In the genomic region with DNA sequence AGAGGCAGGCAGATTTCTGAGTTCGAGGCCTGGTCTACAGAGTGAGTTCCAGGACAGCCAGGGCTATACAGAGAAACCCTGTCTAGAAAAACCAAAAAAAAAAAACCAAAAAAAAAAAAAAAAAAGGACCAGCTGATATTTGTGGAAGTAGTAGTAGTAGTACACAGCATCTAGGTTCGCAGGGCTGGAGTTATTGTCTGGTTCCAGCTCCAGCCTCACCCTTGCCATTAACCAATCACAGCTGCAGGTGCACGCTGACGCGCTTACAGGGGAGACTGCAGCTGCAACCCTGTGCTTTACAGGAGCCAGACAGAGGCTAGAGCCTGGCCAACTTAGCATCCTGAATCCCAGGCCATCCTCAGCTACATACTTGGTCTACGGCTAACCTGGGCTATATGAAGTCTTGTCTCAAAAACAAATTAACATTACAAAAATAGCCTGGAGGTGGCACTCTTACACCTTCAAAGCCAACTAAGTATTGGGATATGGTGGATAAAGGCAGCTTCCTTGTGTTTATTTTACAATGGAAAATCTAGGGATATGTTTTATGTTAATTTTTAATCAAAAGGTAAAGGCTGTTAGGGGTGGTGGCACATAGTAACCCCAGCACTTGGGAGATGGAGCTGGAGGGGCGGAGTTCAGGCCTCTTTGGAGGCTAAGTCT, we compare ENCODE assay signal across 24 mouse cellular contexts. TPM values are rescaled to one million over a fixed set of nuclear protein-coding genes. Genes with fewer than 3 reads are reported as not detected.
DNase-seq lines count a peak whose midpoint lies in the region; ATAC-seq and TF ChIP-seq lines count a peak whose summit lies in the region.
"Had no signal": no experiment of that assay in that cellular context is flagged by ENCODE, and none has a peak within 500 bp of the region (broad histone marks: within the 10 kb centered on the region; RNA-seq: fewer than 3 reads in every experiment).

No protein-coding gene starts in this region.

- no peak overlapping the region for H3K4me3 ChIP-seq in hindbrain, postnatal 0 days (ENCODE audit: low read length)
- H3K4me3 ChIP-seq in hindbrain, embryonic 12.5 days: no peak overlapping the region
- H3K4me3 ChIP-seq in liver, postnatal 0 days (ENCODE audit: low read depth, low read length): no peak overlapping the region
- no peak overlapping the region for H3K4me3 ChIP-seq in liver, embryonic 12.5 days
- no peak overlapping the region for H3K4me3 ChIP-seq in CH12.LX (replicated peaks in 1 of 3; ENCODE audit: low read depth in 2 of 3, low read length in 2 of 3, poor library complexity in 1 of 3)
- H3K4me3 ChIP-seq: embryonic facial prominence, embryonic 12.5 days; erythroblast, embryonic 14.5 days; forebrain, embryonic 13.5 days; heart, embryonic 12.5 days; hindbrain, embryonic 15.5 days; limb, embryonic 13.5 days; midbrain, embryonic 10.5 days; neural tube, embryonic 15.5 days had no signal

- no peak overlapping the region for H3K9ac ChIP-seq in hindbrain, postnatal 0 days (replicated peaks; ENCODE audit: low read length)
- H3K9ac ChIP-seq in hindbrain, embryonic 12.5 days: no peak overlapping the region
- no peak overlapping the region for H3K9ac ChIP-seq in liver, postnatal 0 days (replicated peaks)
- H3K9ac ChIP-seq in liver, embryonic 12.5 days: no peak overlapping the region
- no peak overlapping the region for H3K9ac ChIP-seq in CH12.LX (ENCODE audit: insufficient read depth, low read depth)
- H3K9ac ChIP-seq: embryonic facial prominence, embryonic 12.5 days; heart, embryonic 12.5 days; hindbrain, embryonic 15.5 days; limb, embryonic 13.5 days; neural tube, embryonic 15.5 days had no signal

- TF ChIP-seq RAD21 in CH12.LX (IDR thresholded peaks at IDR 0.05; ENCODE audit: low read depth, low read length): peak; percentile 30

- H3K27ac ChIP-seq in hindbrain, postnatal 0 days: no peak overlapping the region
- no peak overlapping the region for H3K27ac ChIP-seq in hindbrain, embryonic 12.5 days
- H3K27ac ChIP-seq in liver, postnatal 0 days (ENCODE audit: low read depth): no peak overlapping the region
- H3K27ac ChIP-seq in liver, embryonic 12.5 days: no peak overlapping the region
- no peak overlapping the region for H3K27ac ChIP-seq in CH12.LX (ENCODE audit: insufficient read depth, low read depth)
- H3K27ac ChIP-seq: embryonic facial prominence, embryonic 12.5 days; forebrain, embryonic 13.5 days; hindbrain, embryonic 15.5 days; limb, embryonic 13.5 days; midbrain, embryonic 10.5 days; neural tube, embryonic 15.5 days had no signal

- 0 out of 2 replicates have a peak, but pooled peaks cover 5% of the 10 kb centered on the region for H3K4me1 ChIP-seq in hindbrain, postnatal 0 days (ENCODE audit: insufficient read depth, low read length)
- H3K4me1 ChIP-seq in hindbrain, embryonic 12.5 days: peaks cover 17% of the 10 kb centered on the region
- H3K4me1 ChIP-seq in liver, postnatal 0 days (ENCODE audit: insufficient read depth): peaks cover 10% of the 10 kb centered on the region
- H3K4me1 ChIP-seq in liver, embryonic 12.5 days: peaks cover 42% of the 10 kb centered on the region
- H3K4me1 ChIP-seq in CH12.LX (ENCODE audit: control insufficient read depth in 1 of 2, insufficient read depth in 2 of 2): peaks cover 10 to 46% of the 10 kb centered on the region in 2 experiments; a peak in 3 of 4 replicates

- H3K79me2 ChIP-seq in CH12.LX (replicated peaks; ENCODE audit: control insufficient read depth, extremely low read depth, insufficient read depth, poor library complexity, severe bottlenecking): peaks cover 68% of the 10 kb centered on the region

- 95% methylated on average over 7 of the region's 7 CpGs for WGBS in hindbrain, postnatal 0 days
- WGBS in hindbrain, embryonic 12.5 days: 96% methylated on average over 7 of the region's 7 CpGs
- WGBS in liver, postnatal 0 days (ENCODE audit: insufficient replicate concordance): 89% methylated on average over 7 of the region's 7 CpGs
- 83% methylated on average over 7 of the region's 7 CpGs for WGBS in liver, embryonic 12.5 days (ENCODE audit: insufficient replicate concordance)

- TF ChIP-seq POLR2A in CH12.LX (IDR thresholded peaks at IDR 0.05; ENCODE audit: low read depth, low read length): no peak

- in situ Hi-C loops in CH12.LX (cut with MboI; ENCODE audit: low pct_ligation_motif_present, low pct_unique_long_range_greater_than_20kb, low sequenced_read_pairs): no loop called here

- DNase-seq in hindbrain, postnatal 0 days (ENCODE audit: low spot score): peak; percentile 50
- no peak for DNase-seq in liver, postnatal 0 days
- DNase-seq in CH12.LX (ENCODE audit: extremely low read depth): no peak
- DNase-seq in ZHBTc4 (ENCODE audit: low read depth, low spot score): peak; percentile 26
- DNase-seq in cerebellum, adult 9-10 months: no peak
- DNase-seq in adrenal gland, postnatal 4 days (ENCODE audit: low spot score in 2 of 2): no peak
- DNase-seq: cerebellum, postnatal 10 days; kidney, adult 18-20 months; kidney, postnatal 36 days; layer of hippocampus, adult 9-11 months; lung, postnatal 4 days; right cerebral cortex, postnatal 14 days; spleen, adult 18-20 months; thymus, postnatal 36 days had no signal

- TF ChIP-seq CTCF in hindbrain, postnatal 0 days (IDR thresholded peaks at IDR 0.05; ENCODE audit: low read depth): peak; percentile 43
- TF ChIP-seq CTCF in liver, postnatal 0 days (IDR thresholded peaks at IDR 0.05; ENCODE audit: low read depth): peak; percentile 22; the same call in 1 of the 2 replicates
- TF ChIP-seq CTCF in CH12.LX (conservative IDR thresholded peaks at IDR 0.05 in 1 of 2, IDR thresholded peaks at IDR 0.05 in 1 of 2; ENCODE audit: low read depth in 2 of 2, low read length in 2 of 2): peak in 1 of 2 experiments; percentile 38; a peak in 2 of 4 replicates

- dilution Hi-C loops in CH12.LX (cut with MboI; ENCODE audit: extremely low pct_ligation_motif_present, extremely low pct_unique_long_range_greater_than_20kb, low sequenced_read_pairs): no loop called here

- no peak for ATAC-seq in hindbrain, postnatal 0 days
- no peak for ATAC-seq in hindbrain, embryonic 12.5 days (ENCODE audit: low FRiP score)
- ATAC-seq in liver, postnatal 0 days: no peak
- no peak for ATAC-seq in liver, embryonic 12.5 days
- ATAC-seq: forebrain, embryonic 13.5 days had no signal

- peaks cover 16% of the 10 kb centered on the region; the same call in 1 of the 2 replicates for H3K36me3 ChIP-seq in hindbrain, postnatal 0 days (ENCODE audit: insufficient read depth, low read length)
- H3K36me3 ChIP-seq in hindbrain, embryonic 12.5 days: peaks cover 43% of the 10 kb centered on the region
- peaks cover 31% of the 10 kb centered on the region for H3K36me3 ChIP-seq in liver, postnatal 0 days (replicated peaks; ENCODE audit: insufficient read depth, low read length)
- peaks cover 69% of the 10 kb centered on the region for H3K36me3 ChIP-seq in liver, embryonic 12.5 days
- H3K36me3 ChIP-seq in CH12.LX (replicated peaks in 1 of 2; ENCODE audit: control insufficient read depth in 1 of 2, insufficient read depth in 1 of 2, low read length in 1 of 2): peaks cover 43 to 64% of the 10 kb centered on the region in 2 experiments

- H3K4me2 ChIP-seq in hindbrain, postnatal 0 days (ENCODE audit: low read depth, low read length): no peak overlapping the region
- H3K4me2 ChIP-seq in hindbrain, embryonic 12.5 days (replicated peaks): no peak overlapping the region
- no peak overlapping the region for H3K4me2 ChIP-seq in liver, postnatal 0 days (ENCODE audit: low read depth, low read length)
- H3K4me2 ChIP-seq in liver, embryonic 12.5 days: no peak overlapping the region
- no peak overlapping the region for H3K4me2 ChIP-seq in CH12.LX (ENCODE audit: insufficient read depth, low read depth, poor library complexity, severe bottlenecking)
- H3K4me2 ChIP-seq: embryonic facial prominence, embryonic 12.5 days; forebrain, embryonic 13.5 days; heart, embryonic 12.5 days; hindbrain, embryonic 15.5 days; limb, embryonic 13.5 days; neural tube, embryonic 15.5 days had no signal

- no peaks in the 10 kb centered on the region for H3K27me3 ChIP-seq in hindbrain, postnatal 0 days (ENCODE audit: insufficient read depth, low read length)
- no peaks in the 10 kb centered on the region for H3K27me3 ChIP-seq in hindbrain, embryonic 12.5 days
- no peaks in the 10 kb centered on the region for H3K27me3 ChIP-seq in liver, postnatal 0 days (ENCODE audit: insufficient read depth, low read length)
- H3K27me3 ChIP-seq in liver, embryonic 12.5 days (replicated peaks): no peaks in the 10 kb centered on the region
- H3K27me3 ChIP-seq in CH12.LX (replicated peaks): no peaks in the 10 kb centered on the region
- H3K27me3 ChIP-seq: embryonic facial prominence, embryonic 12.5 days; forebrain, embryonic 13.5 days; heart, embryonic 12.5 days; hindbrain, embryonic 15.5 days; limb, embryonic 13.5 days; neural tube, embryonic 15.5 days had no signal

- no peak for TF ChIP-seq EP300 in liver, postnatal 0 days (IDR thresholded peaks at IDR 0.05; ENCODE audit: low read depth)
- no peak for TF ChIP-seq EP300 in CH12.LX (IDR thresholded peaks at IDR 0.05; ENCODE audit: low read length)

- no peaks in the 10 kb centered on the region for H3K9me3 ChIP-seq in hindbrain, postnatal 0 days (ENCODE audit: low read length)
- no peaks in the 10 kb centered on the region for H3K9me3 ChIP-seq in hindbrain, embryonic 12.5 days (replicated peaks)
- no peaks in the 10 kb centered on the region for H3K9me3 ChIP-seq in liver, postnatal 0 days (ENCODE audit: low read length)
- H3K9me3 ChIP-seq in liver, embryonic 12.5 days (replicated peaks): no peaks in the 10 kb centered on the region
- H3K9me3 ChIP-seq in CH12.LX (replicated peaks; ENCODE audit: low read length): no peaks in the 10 kb centered on the region
- H3K9me3 ChIP-seq: embryonic facial prominence, embryonic 12.5 days; forebrain, embryonic 13.5 days; heart, embryonic 12.5 days; hindbrain, embryonic 15.5 days; limb, embryonic 13.5 days; midbrain, embryonic 10.5 days; neural tube, embryonic 15.5 days had no signal

RNA-seq across cellular contexts. Expression of a gene that starts 6.0 kb away (rescaled TPM):
- 39.0 and 44.5 TPM in 2 replicates for total RNA-seq in hindbrain, postnatal 0 days (2014; rRNA removed)
- polyA plus RNA-seq in hindbrain, postnatal 0 days (2015; fragmentation: Nextera tagmentation; extraction: Ambion mirVana): 42.8 and 43.5 TPM in 2 replicates
- polyA plus RNA-seq in hindbrain, embryonic 12.5 days (2016; fragmentation: Nextera tagmentation; extraction: Ambion mirVana): 44.2 and 47.3 TPM in 2 replicates
- polyA plus RNA-seq in liver, postnatal 0 days (2015; fragmentation: Nextera tagmentation; extraction: Ambion mirVana): 79.2 and 81.5 TPM in 2 replicates
- 111 and 128 TPM in 2 replicates for polyA plus RNA-seq in liver, embryonic 12.5 days (2016; fragmentation: Nextera tagmentation; extraction: Ambion mirVana)
- total RNA-seq in CH12.LX (2012; rRNA removed) (213 and 282 TPM in 2 replicates), CH12.LX (2014; rRNA removed) (315 and 347 TPM in 2 replicates)
- 243 and 268 TPM in 2 replicates for polyA plus RNA-seq in CH12.LX (2012; ENCODE audit: insufficient read length, low read depth)
- total RNA-seq in adrenal gland, postnatal 4 days (2021): 10 to 100 TPM; 47.1 to 60.4 TPM

RNA-seq across cellular contexts. Expression of a gene that starts 8.4 kb away (rescaled TPM):
- total RNA-seq in hindbrain, postnatal 0 days (2014; rRNA removed): 96.2 and 109 TPM in 2 replicates
- 123 and 136 TPM in 2 replicates for polyA plus RNA-seq in hindbrain, postnatal 0 days (2015; fragmentation: Nextera tagmentation; extraction: Ambion mirVana)
- 108 and 127 TPM in 2 replicates for polyA plus RNA-seq in hindbrain, embryonic 12.5 days (2016; fragmentation: Nextera tagmentation; extraction: Ambion mirVana)
- 82.3 and 85.1 TPM in 2 replicates for polyA plus RNA-seq in liver, postnatal 0 days (2015; fragmentation: Nextera tagmentation; extraction: Ambion mirVana)
- polyA plus RNA-seq in liver, embryonic 12.5 days (2016; fragmentation: Nextera tagmentation; extraction: Ambion mirVana): 81.7 and 84.7 TPM in 2 replicates
- total RNA-seq in CH12.LX (2012; rRNA removed): 124 and 134 TPM in 2 replicates
- 151 and 181 TPM in 2 replicates for total RNA-seq in CH12.LX (2014; rRNA removed)
- polyA plus RNA-seq in CH12.LX (2012; ENCODE audit: insufficient read length, low read depth): 136 and 142 TPM in 2 replicates
- 10 to 100 TPM; 80.5 to 84.7 TPM for total RNA-seq in adrenal gland, postnatal 4 days (2021)

RNA-seq across cellular contexts. Expression of a gene that starts 8.4 kb away (rescaled TPM):
- total RNA-seq in hindbrain, postnatal 0 days (2014; rRNA removed): 36.6 and 46.2 TPM in 2 replicates
- polyA plus RNA-seq in hindbrain, postnatal 0 days (2015; fragmentation: Nextera tagmentation; extraction: Ambion mirVana): 56.1 and 56.2 TPM in 2 replicates
- 59.8 and 61.4 TPM in 2 replicates for polyA plus RNA-seq in hindbrain, embryonic 12.5 days (2016; fragmentation: Nextera tagmentation; extraction: Ambion mirVana)
- polyA plus RNA-seq in liver, postnatal 0 days (2015; fragmentation: Nextera tagmentation; extraction: Ambion mirVana): 12.9 and 13.1 TPM in 2 replicates
- polyA plus RNA-seq in liver, embryonic 12.5 days (2016; fragmentation: Nextera tagmentation; extraction: Ambion mirVana): 22.3 and 22.6 TPM in 2 replicates
- total RNA-seq in CH12.LX (2012; rRNA removed): 24.6 and 26.7 TPM in 2 replicates
- total RNA-seq in CH12.LX (2014; rRNA removed): 19.5 TPM in 2 replicates
- 44.9 and 46.0 TPM in 2 replicates for polyA plus RNA-seq in CH12.LX (2012; ENCODE audit: insufficient read length, low read depth)
- 10 to 100 TPM; 56.6 to 57.2 TPM for total RNA-seq in adrenal gland, postnatal 4 days (2021)

RNA-seq across cellular contexts. Expression of a gene that starts 32.6 kb away (rescaled TPM):
- 134 and 143 TPM in 2 replicates for total RNA-seq in hindbrain, postnatal 0 days (2014; rRNA removed)
- polyA plus RNA-seq in hindbrain, postnatal 0 days (2015; fragmentation: Nextera tagmentation; extraction: Ambion mirVana): 165 and 170 TPM in 2 replicates
- polyA plus RNA-seq in hindbrain, embryonic 12.5 days (2016; fragmentation: Nextera tagmentation; extraction: Ambion mirVana): 166 and 176 TPM in 2 replicates
- 94.2 and 96.6 TPM in 2 replicates for polyA plus RNA-seq in liver, postnatal 0 days (2015; fragmentation: Nextera tagmentation; extraction: Ambion mirVana)
- 96.0 and 96.7 TPM in 2 replicates for polyA plus RNA-seq in liver, embryonic 12.5 days (2016; fragmentation: Nextera tagmentation; extraction: Ambion mirVana)
- total RNA-seq in CH12.LX (2012; rRNA removed) (103 and 119 TPM in 2 replicates), CH12.LX (2014; rRNA removed) (93.5 and 102 TPM in 2 replicates)
- polyA plus RNA-seq in CH12.LX (2012; ENCODE audit: insufficient read length, low read depth): 144 and 151 TPM in 2 replicates
- 100 to 1,000 TPM; 153 to 166 TPM for total RNA-seq in adrenal gland, postnatal 4 days (2021)

RNA-seq across cellular contexts. Expression of a gene that starts 32.6 kb away (rescaled TPM):
- 40.3 and 42.1 TPM in 2 replicates for total RNA-seq in hindbrain, postnatal 0 days (2014; rRNA removed)
- 84.8 and 86.9 TPM in 2 replicates for polyA plus RNA-seq in hindbrain, postnatal 0 days (2015; fragmentation: Nextera tagmentation; extraction: Ambion mirVana)
- polyA plus RNA-seq in hindbrain, embryonic 12.5 days (2016; fragmentation: Nextera tagmentation; extraction: Ambion mirVana): 75.2 and 81.1 TPM in 2 replicates
- 21.1 TPM in 2 replicates for polyA plus RNA-seq in liver, postnatal 0 days (2015; fragmentation: Nextera tagmentation; extraction: Ambion mirVana)
- 40.6 and 41.7 TPM in 2 replicates for polyA plus RNA-seq in liver, embryonic 12.5 days (2016; fragmentation: Nextera tagmentation; extraction: Ambion mirVana)
- total RNA-seq in CH12.LX (2012; rRNA removed): 80.4 and 93.6 TPM in 2 replicates
- total RNA-seq in CH12.LX (2014; rRNA removed): 109 and 118 TPM in 2 replicates
- polyA plus RNA-seq in CH12.LX (2012; ENCODE audit: insufficient read length, low read depth): 67.3 and 75.5 TPM in 2 replicates
- 10 to 100 TPM; 30.1 to 31.1 TPM for total RNA-seq in adrenal gland, postnatal 4 days (2021)

Comparison
In these comparisons a context has a peak if more than half of its experiments do, and no peak if none do; other contexts are left out.
1. DNase-seq: peak in hindbrain, postnatal 0 days (single experiment) and ZHBTc4 (single experiment); none in liver, postnatal 0 days (single experiment), CH12.LX (single experiment), cerebellum, adult 9-10 months (single experiment) and adrenal gland, postnatal 4 days (0 of 2).